Mouse (Mus musculus) cerebellum, adult 11 months (tissue): ENCODE results near the gene Olfr108.

Source experiments
- DNase-seq: peaks from one replicate; pipeline ENCODE4 v3.0.0; 2022

The Olfr108 gene

GRCm38 (mm10) chr17:37445180-37445579 is at the start of gene Olfr108:
TSS of gene Olfr108 (plus strand) at chr17:37445480.
- no peak for DNase-seq

DNA sequence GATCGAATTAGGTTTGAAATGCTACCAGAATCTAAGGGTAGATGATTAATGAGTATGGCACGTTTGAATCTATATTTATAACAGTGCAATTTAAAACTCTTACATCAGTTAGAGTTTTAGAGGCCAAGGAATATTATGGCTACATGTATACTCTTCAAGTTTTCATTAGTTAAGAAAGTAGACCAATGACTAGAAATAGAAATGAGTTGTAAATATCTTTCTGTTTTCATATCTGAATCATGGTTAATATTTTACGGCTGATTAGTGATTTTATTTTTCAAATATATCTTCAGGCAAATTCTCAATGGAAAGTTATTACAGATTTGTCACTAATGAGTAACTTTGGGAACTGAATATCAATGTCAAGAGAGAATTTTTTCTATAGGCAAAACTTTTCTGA is 46.4 kb upstream of the Olfr108 start, which contains the start of gene Olfr107:
Gene Olfr107, plus strand, starts transcription at position 301 of the 400 bp plus-strand sequence.
- no peak for DNase-seq

DNA sequence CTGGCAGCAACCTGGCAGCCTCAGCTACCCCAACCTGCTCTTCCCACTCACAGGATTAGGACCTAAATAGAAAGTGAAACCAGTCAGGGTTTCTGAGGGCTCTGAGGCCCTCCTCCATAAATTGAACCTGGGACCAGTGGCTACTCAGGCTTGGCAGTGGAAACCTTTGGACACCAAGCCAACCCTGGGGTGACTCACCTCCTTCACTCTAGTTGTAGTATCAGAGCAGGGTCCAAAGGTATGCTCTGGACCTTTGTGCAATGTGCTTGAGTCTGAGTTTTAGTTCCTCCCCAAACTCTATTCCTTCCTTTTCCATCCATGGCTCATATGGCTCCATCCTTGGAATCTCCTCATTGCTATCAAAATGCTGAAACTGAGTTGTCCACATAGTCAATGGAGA is 31.9 kb upstream of the Olfr108 start:
- DNase-seq, result no peak

DNA sequence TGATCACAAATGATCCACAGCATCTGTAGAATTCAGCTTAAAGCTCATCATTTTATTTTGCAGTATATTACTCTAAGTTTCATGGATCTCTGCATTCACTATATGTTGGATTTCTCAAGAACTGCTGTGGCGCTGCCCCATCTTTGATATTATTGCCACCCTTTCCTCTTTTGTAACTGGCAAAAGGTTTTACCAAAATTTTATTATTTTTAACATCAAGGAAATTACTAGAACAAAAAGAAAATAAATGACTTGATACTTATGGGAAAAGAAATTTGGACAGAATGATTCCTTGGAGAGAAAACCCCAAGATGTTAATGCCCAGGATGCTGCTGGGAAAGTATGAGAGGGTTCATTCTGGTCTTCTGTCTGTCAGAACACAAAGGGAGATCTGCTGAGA is 13.3 kb downstream of the Olfr108 start, which contains the start of gene Olfr109:
Gene Olfr109, plus strand, starts transcription at position 301 of the 400 bp plus-strand sequence.
- DNase-seq, result no peak

DNA sequence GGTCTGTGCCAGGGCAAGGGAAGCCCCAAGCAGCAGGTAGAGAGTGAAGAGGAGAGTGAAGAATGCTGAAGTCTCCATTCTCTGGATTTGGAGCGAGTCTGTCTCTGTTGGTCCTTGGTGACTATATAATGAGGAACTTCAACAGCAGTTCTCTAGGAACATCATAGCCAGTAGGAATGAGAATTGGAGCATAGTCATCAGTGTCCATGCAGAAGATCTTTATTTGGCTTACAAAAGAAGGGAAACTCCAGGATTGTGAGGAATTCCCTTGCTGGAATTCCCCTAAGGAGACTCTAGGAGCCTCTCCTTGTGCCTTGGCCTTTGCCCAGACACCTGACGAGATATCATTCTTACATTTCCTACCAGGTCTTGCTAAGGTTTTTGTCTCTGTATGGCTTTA is 38.2 kb downstream of the Olfr108 start, which contains the start of gene H2-M2:
Gene H2-M2, minus strand, starts transcription at position 101 of the 400 bp plus-strand sequence.
- no peak for DNase-seq

DNA sequence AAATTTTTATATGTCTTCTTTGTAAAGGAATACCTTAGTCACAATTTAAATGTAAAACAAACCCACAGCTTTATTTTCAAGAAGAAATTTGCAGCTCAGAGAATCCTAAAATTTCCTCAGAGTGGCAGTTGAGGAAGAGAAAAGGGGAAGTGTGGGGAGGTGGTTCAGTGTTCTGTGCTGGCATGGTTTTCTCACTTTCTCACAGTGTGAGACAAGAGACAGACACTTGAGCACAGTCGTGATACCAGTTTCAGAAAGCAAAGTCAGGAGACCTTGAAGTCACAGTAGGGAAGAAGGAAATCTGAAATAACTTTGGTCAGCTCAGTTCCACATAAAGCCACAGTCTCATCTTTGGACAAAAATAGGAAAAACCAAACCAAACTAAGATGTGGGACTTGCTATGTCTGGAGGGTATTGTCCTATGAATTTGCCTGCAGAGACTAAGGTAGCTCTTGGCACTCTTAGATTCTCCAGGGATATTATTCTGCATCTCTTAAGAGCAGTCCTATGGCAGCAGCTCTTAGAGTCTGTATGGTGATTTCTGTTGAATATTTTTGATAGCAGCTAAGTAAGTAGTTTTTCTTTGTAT is 46.7 kb downstream of the Olfr108 start, which contains the start of gene Olfr110:
Gene Olfr110, plus strand, starts transcription at position 539 of the 589 bp plus-strand sequence.
- DNase-seq, result no peak
